Mouse (Mus musculus): Measurements from ENCODE around the gene Prss16. TPM values are rescaled to one million over a fixed set of nuclear protein-coding genes. Genes with fewer than 3 reads are reported as not detected.
"Not testable (repeated sequence)": the region's sequence is repeated elsewhere in the genome, so short reads cannot be mapped to it uniquely, and the experiment has no call there.

The Prss16 gene
- polyA plus RNA-seq, 1 experiment from 2014 or later = 0.51 TPM

GRCm38 (mm10) chr13:22037415-22037814, 27.9 kb upstream of the Prss16 start:
- H3K4me2 ChIP-seq (replicated peaks; ENCODE audit: low read depth) = no peak overlapping the region
- H3K27ac ChIP-seq (replicated peaks) = no peak overlapping the region
- H3K9ac ChIP-seq (ENCODE audit: low read length) = no peak overlapping the region

GRCm38 (mm10) chr13:22036986-22037385, 27.4 kb upstream of the Prss16 start:
- ATAC-seq (ENCODE audit: low FRiP score, low TSS enrichment) = no peak
- Histone ChIP-seq H3K9me3 (ENCODE audit: control insufficient read depth, low read length) (no peaks in the 10 kb centered on the region), H3K4me2 (replicated peaks; ENCODE audit: low read depth) (0 out of 2 replicates have a peak overlapping the region, but pooled peaks have one; percentile 58), H3K27me3 (ENCODE audit: control insufficient read depth, insufficient read depth, low read length) (no peaks in the 10 kb centered on the region), H3K36me3 (ENCODE audit: control insufficient read depth, insufficient read depth, low read length) (no peaks in the 10 kb centered on the region), H3K27ac (replicated peaks) (no peak overlapping the region), H3K4me1 (replicated peaks; ENCODE audit: control insufficient read depth, insufficient read depth) (0 out of 2 replicates have a peak, but pooled peaks cover 2% of the 10 kb centered on the region), H3K9ac (ENCODE audit: low read length) (no peak overlapping the region), H3K4me3 (ENCODE audit: low read depth, low read length) (no peak overlapping the region)
- TF ChIP-seq EP300 (optimal IDR thresholded peaks at IDR 0.05) (no peak), CTCF (IDR thresholded peaks at IDR 0.05; ENCODE audit: low read depth) (no peak)
- DNase-seq (ENCODE audit: low spot score) = no peak
- WGBS = 46% methylated on average over 3 of the region's 3 CpGs

More at GRCm38 (mm10) chr13:22037415-22037814, 27.9 kb upstream of the Prss16 start:
- Histone ChIP-seq H3K9me3 (ENCODE audit: control insufficient read depth, low read length) (no peaks in the 10 kb centered on the region), H3K36me3 (ENCODE audit: control insufficient read depth, insufficient read depth, low read length) (no peaks in the 10 kb centered on the region), H3K27me3 (ENCODE audit: control insufficient read depth, insufficient read depth, low read length) (no peaks in the 10 kb centered on the region), H3K4me3 (ENCODE audit: low read depth, low read length) (no peak overlapping the region), H3K4me1 (replicated peaks; ENCODE audit: control insufficient read depth, insufficient read depth) (0 out of 2 replicates have a peak, but pooled peaks cover 2% of the 10 kb centered on the region)
- 68% methylated on average over 2 of the region's 2 CpGs for WGBS
- no peak for ATAC-seq (ENCODE audit: low FRiP score, low TSS enrichment)
- no peak for DNase-seq (ENCODE audit: low spot score)
- no peak for TF ChIP-seq CTCF (IDR thresholded peaks at IDR 0.05; ENCODE audit: low read depth)
- TF ChIP-seq EP300 (optimal IDR thresholded peaks at IDR 0.05) = no peak

- ATAC-seq (ENCODE audit: low FRiP score, low TSS enrichment) = no peak
- Histone ChIP-seq H3K36me3 (ENCODE audit: control insufficient read depth, insufficient read depth, low read length) (no peaks in the 10 kb centered on the region), H3K9ac (ENCODE audit: low read length) (no peak overlapping the region; the same call in 1 of the 2 replicates), H3K27ac (replicated peaks) (peak overlapping the region; percentile 71), H3K4me3 (ENCODE audit: low read depth, low read length) (peak overlapping the region; percentile 43), H3K4me1 (replicated peaks; ENCODE audit: control insufficient read depth, insufficient read depth) (0 out of 2 replicates have a peak, but pooled peaks cover 2% of the 10 kb centered on the region), H3K4me2 (replicated peaks; ENCODE audit: low read depth) (peak overlapping the region; percentile 58), H3K9me3 (ENCODE audit: control insufficient read depth, low read length) (no peaks in the 10 kb centered on the region), H3K27me3 (ENCODE audit: control insufficient read depth, insufficient read depth, low read length) (no peaks in the 10 kb centered on the region)
- TF ChIP-seq CTCF (IDR thresholded peaks at IDR 0.05; ENCODE audit: low read depth) (no peak), EP300 (optimal IDR thresholded peaks at IDR 0.05) (no peak)
- WGBS = 2% methylated on average over 17 of the region's 23 CpGs
- DNase-seq (ENCODE audit: low spot score) = no peak
Measured at GRCm38 (mm10) chr13:22036149-22036956, 26.8 kb upstream of the Prss16 start.

- Histone ChIP-seq H3K9ac (ENCODE audit: low read length) (peak within 1 kb of the TSS; percentile 43; the same call in 1 of the 2 replicates), H3K4me2 (replicated peaks; ENCODE audit: low read depth) (peak within 1 kb of the TSS; percentile 58), H3K4me3 (ENCODE audit: low read depth, low read length) (peak within 1 kb of the TSS; percentile 43), H3K27ac (replicated peaks) (peak within 1 kb of the TSS; percentile 71)
- ATAC-seq (ENCODE audit: low FRiP score, low TSS enrichment) (peak; percentile 97), DNase-seq (ENCODE audit: low spot score) (peak; percentile 81)
- 0 out of 2 replicates have a peak, but pooled peaks have one; percentile 4 for TF ChIP-seq CTCF (IDR thresholded peaks at IDR 0.05; ENCODE audit: low read depth)
- not testable (repeated sequence) for H3K36me3 ChIP-seq (ENCODE audit: control insufficient read depth, insufficient read depth, low read length); H3K27me3 ChIP-seq (ENCODE audit: control insufficient read depth, insufficient read depth, low read length); H3K4me1 ChIP-seq (replicated peaks; ENCODE audit: control insufficient read depth, insufficient read depth); H3K9me3 ChIP-seq (ENCODE audit: control insufficient read depth, low read length)
- under 1% methylated on average over 22 of the region's 69 CpGs for WGBS
Measured at GRCm38 (mm10) chr13:22035267-22036148, 26.0 kb upstream of the Prss16 start, which contains the start of the genes Hist1h2ah and Hist1h2bk. Gene Hist1h2ah (minus strand): TSS chr13:22035568. Gene Hist1h2bk (plus strand): TSS chr13:22035870.

- 2% methylated on average over 9 of the region's 14 CpGs for WGBS
- no peak for TF ChIP-seq EP300 (optimal IDR thresholded peaks at IDR 0.05)
- no peak for TF ChIP-seq CTCF (IDR thresholded peaks at IDR 0.05; ENCODE audit: low read depth)
- Histone ChIP-seq H3K9ac (ENCODE audit: low read length) (peak overlapping the region; percentile 43; the same call in 1 of the 2 replicates), H3K27ac (replicated peaks) (peak overlapping the region; percentile 25; the same call in 1 of the 2 replicates), H3K4me3 (ENCODE audit: low read depth, low read length) (peak overlapping the region; percentile 29), H3K27me3 (ENCODE audit: control insufficient read depth, insufficient read depth, low read length) (no peaks in the 10 kb centered on the region), H3K36me3 (ENCODE audit: control insufficient read depth, insufficient read depth, low read length) (no peaks in the 10 kb centered on the region), H3K9me3 (ENCODE audit: control insufficient read depth, low read length) (no peaks in the 10 kb centered on the region), H3K4me1 (replicated peaks; ENCODE audit: control insufficient read depth, insufficient read depth) (no peaks in the 10 kb centered on the region), H3K4me2 (replicated peaks; ENCODE audit: low read depth) (peak overlapping the region; percentile 58)
- ATAC-seq (ENCODE audit: low FRiP score, low TSS enrichment) (peak; percentile 1; the same call in 1 of the 2 replicates), DNase-seq (ENCODE audit: low spot score) (peak; percentile 36)
Measured at GRCm38 (mm10) chr13:22034443-22035266, 25.1 kb upstream of the Prss16 start.

All from stomach, postnatal 0 days (tissue).